Mouse (Mus musculus): Measurements from ENCODE around the gene Gjb2.
"Not testable (repeated sequence)": the region's sequence is repeated elsewhere in the genome, so short reads cannot be mapped to it uniquely, and the experiment has no call there.

DNA sequence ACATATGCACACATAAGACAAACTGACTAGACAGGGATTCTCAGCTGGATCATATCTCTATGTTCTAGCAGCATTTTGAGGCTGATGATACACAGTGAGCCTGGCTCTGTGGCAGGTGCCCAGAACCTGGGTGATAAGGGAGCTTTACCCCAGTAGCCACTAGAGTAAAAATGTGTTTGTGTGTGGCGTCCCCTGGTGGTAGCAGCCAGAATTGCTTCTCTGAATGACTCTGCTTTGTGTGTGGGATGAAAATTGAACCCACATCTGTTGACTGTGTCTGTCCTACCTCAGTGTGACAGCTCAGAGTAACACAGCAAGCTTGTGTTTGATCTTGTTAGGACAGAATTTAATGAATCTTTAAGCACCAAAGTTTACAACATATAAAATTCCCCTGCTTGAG lies 44.5 kb downstream of the Gjb2 start:
- not testable (repeated sequence) for TF ChIP-seq ZNF384 (IDR thresholded peaks at IDR 0.05; ENCODE audit: low read depth, low read length); HCFC1 (IDR thresholded peaks at IDR 0.05; ENCODE audit: borderline replicate concordance, insufficient read depth, low read length)

Data from ES-E14 (cell line).